Mouse (Mus musculus) liver, embryonic 14.5 days (tissue): ENCODE results near the gene Bfsp1. TPM values are rescaled to one million over a fixed set of nuclear protein-coding genes. Genes with fewer than 3 reads are reported as not detected.

Experiments used
- ATAC-seq: fragments of 200-750 bp; cut with Nextera tagmentation; 2 replicates; pipeline ENCODE4 v1.8.0; 2017; ENCODE audit warnings: moderate number of reproducible peaks, mild to moderate bottlenecking, moderate library complexity; ENCODE audit not compliant: insufficient read depth
- DNase-seq, 3 experiments: peaks; one replicate each; pipeline ENCODE4 v3.0.0-alpha.2; 2012 to 2013; ENCODE audit warnings: low read depth in 3 of 3, low spot score in 3 of 3
- H3K27ac ChIP-seq: fragments of 300-500 bp; sonication (generic); 2 replicates; pipeline ENCODE4 v1.5.1; 2014; ENCODE audit warnings: moderate library complexity, mild to moderate bottlenecking, control low read depth, inconsistent platforms
- H3K27me3 ChIP-seq: fragments of 300-500 bp; sonication (generic); 2 replicates; pipeline ENCODE4 v1.6.1; 2014; ENCODE audit warnings: mild to moderate bottlenecking, low read length, moderate library complexity; ENCODE audit not compliant: control insufficient read depth, insufficient read depth
- H3K36me3 ChIP-seq: fragments of 300-500 bp; sonication (generic); replicated peaks from 2 replicates; pipeline ENCODE4 v1.6.1; 2014; ENCODE audit warnings: low read depth; ENCODE audit not compliant: control insufficient read depth, insufficient read depth
- H3K4me1 ChIP-seq, 2 experiments: fragments of 200-500 bp in 1 of 2; fragments of 300-500 bp in 1 of 2; sonication (generic) in 1 of 2; replicated peaks; 2 replicates each; pipeline ENCODE4 v1.6.1; 2012 to 2014; ENCODE audit warnings: antibody characterized with exemption in 1 of 2, inconsistent platforms in 1 of 2, low read length in 1 of 2; ENCODE audit not compliant: control insufficient read depth in 2 of 2, insufficient read depth in 2 of 2
- H3K4me2 ChIP-seq: fragments of 300-500 bp; sonication (generic); 2 replicates; pipeline ENCODE4 v1.6.1; 2014; ENCODE audit warnings: low read depth, mild to moderate bottlenecking, control low read depth, moderate library complexity
- H3K4me3 ChIP-seq, 2 experiments: fragments of 200-500 bp in 1 of 2; fragments of 300-500 bp in 1 of 2; sonication (generic) in 1 of 2; 2 replicates each; pipeline ENCODE4 v1.5.1; 2012 to 2014; ENCODE audit warnings: low read depth in 2 of 2, low read length in 2 of 2, mild to moderate bottlenecking in 2 of 2, control low read depth in 1 of 2, inconsistent platforms in 1 of 2, moderate library complexity in 1 of 2; ENCODE audit not compliant: insufficient read depth in 1 of 2
- H3K9ac ChIP-seq: fragments of 300-500 bp; sonication (generic); replicated peaks from 2 replicates; pipeline ENCODE4 v1.6.1; 2014; ENCODE audit warnings: mild to moderate bottlenecking, control low read depth, moderate library complexity
- H3K9me3 ChIP-seq: fragments of 300-500 bp; sonication (generic); 2 replicates; pipeline ENCODE4 v1.6.1; 2016; ENCODE audit warnings: low read length, mixed read lengths; ENCODE audit not compliant: control insufficient read depth
- CTCF ChIP-seq: IDR thresholded peaks from 2 replicates; pipeline ENCODE4 v1.5.1; 2016; ENCODE audit warnings: antibody characterized with exemption, low read depth, control low read depth
- EP300 ChIP-seq: IDR thresholded peaks from 2 replicates; pipeline ENCODE4 v1.6.1; 2016; ENCODE audit warnings: antibody characterized with exemption, low read depth
- WGBS: fragments of 180-500 bp; shearing (Covaris S2); extraction: QIAGEN DNeasy Blood & Tissue Kit; methylation state at CpG from one replicate; pipeline ENCODE4 v1.1.7; 2014; ENCODE audit not compliant: insufficient replicate concordance; 5-methylcytosine and 5-hydroxymethylcytosine counted together
- polyA plus RNA-seq, 2 experiments: library from polyadenylated mRNA; depleted of rRNA in 1 of 2; stranded (reverse) in 1 of 2; unstranded in 1 of 2; fragments of >200 nt; fragmentation: Nextera tagmentation in 1 of 2; extraction: Ambion mirVana in 1 of 2; gene quantifications; 2 replicates each; pipeline versions ENCODE4 v1.2.1 to v1.2.3; 2012 to 2014

Bfsp1 gene
- polyA plus RNA-seq, 2 experiments = 0.13 to 0.22 TPM

GRCm38 (mm10) chr2:143801097-143801496 is 61.9 kb downstream of the Bfsp1 start:
- DNase-seq = no peak
- H3K27me3 ChIP-seq = no peaks in the 10 kb centered on the region
- no peaks in the 10 kb centered on the region for H3K36me3 ChIP-seq
- H3K9me3 ChIP-seq = no peaks in the 10 kb centered on the region
- H3K4me2 ChIP-seq = no peak overlapping the region
- H3K27ac ChIP-seq = no peak overlapping the region
- H3K4me3 ChIP-seq = no peak overlapping the region
- 59% methylated on average over 5 of the region's 5 CpGs for WGBS
- TF ChIP-seq CTCF = no peak
- TF ChIP-seq EP300 = no peak
- no peak overlapping the region for H3K9ac ChIP-seq
- ATAC-seq = no peak
- no peaks in the 10 kb centered on the region for H3K4me1 ChIP-seq

- Histone ChIP-seq H3K4me3 (no peak overlapping the region), H3K9ac (no peak overlapping the region), H3K36me3 (no peaks in the 10 kb centered on the region), H3K4me2 (no peak overlapping the region), H3K27ac (no peak overlapping the region), H3K4me1 (no peaks in the 10 kb centered on the region), H3K9me3 (no peaks in the 10 kb centered on the region), H3K27me3 (no peaks in the 10 kb centered on the region)
- DNase-seq (no peak), ATAC-seq (no peak)
- TF ChIP-seq EP300 (no peak), CTCF (no peak)
- WGBS = 51% methylated on average over 4 of the region's 4 CpGs
Measured at GRCm38 (mm10) chr2:143796335-143797013, 66.5 kb downstream of the Bfsp1 start.

GRCm38 (mm10) chr2:143795858-143796257 is 67.1 kb downstream of the Bfsp1 start:
- Histone ChIP-seq H3K4me1 (no peaks in the 10 kb centered on the region), H3K4me3 (no peak overlapping the region), H3K36me3 (no peaks in the 10 kb centered on the region), H3K27me3 (no peaks in the 10 kb centered on the region), H3K9me3 (no peaks in the 10 kb centered on the region), H3K9ac (no peak overlapping the region), H3K4me2 (no peak overlapping the region), H3K27ac (no peak overlapping the region)
- TF ChIP-seq EP300 (no peak), CTCF (no peak)
- ATAC-seq = no peak
- no peak for DNase-seq
- 60% methylated on average over 4 of the region's 4 CpGs for WGBS

GRCm38 (mm10) chr2:143789911-143790310 is 73.1 kb downstream of the Bfsp1 start:
- no peak overlapping the region for H3K4me3 ChIP-seq
- 65% methylated on average over 5 of the region's 5 CpGs for WGBS
- ATAC-seq = no peak

GRCm38 (mm10) chr2:143780310-143780709 is 82.7 kb downstream of the Bfsp1 start:
- Histone ChIP-seq H3K4me1 (no peaks in the 10 kb centered on the region), H3K9me3 (no peaks in the 10 kb centered on the region), H3K27me3 (no peaks in the 10 kb centered on the region), H3K9ac (no peak overlapping the region), H3K36me3 (no peaks in the 10 kb centered on the region), H3K4me3 (no peak overlapping the region), H3K27ac (no peak overlapping the region), H3K4me2 (no peak overlapping the region)
- no peak for ATAC-seq
- TF ChIP-seq EP300 (no peak), CTCF (no peak)
- no peak for DNase-seq
- 50% methylated on average over 2 of the region's 2 CpGs for WGBS

More at GRCm38 (mm10) chr2:143789911-143790310, 73.1 kb downstream of the Bfsp1 start:
- no peak overlapping the region for H3K27ac ChIP-seq
- no peaks in the 10 kb centered on the region for H3K9me3 ChIP-seq
- H3K36me3 ChIP-seq = no peaks in the 10 kb centered on the region
- TF ChIP-seq EP300 (no peak), CTCF (no peak)
- no peak overlapping the region for H3K9ac ChIP-seq
- DNase-seq = no peak
- H3K4me1 ChIP-seq = no peaks in the 10 kb centered on the region
- H3K27me3 ChIP-seq = no peaks in the 10 kb centered on the region
- H3K4me2 ChIP-seq = no peak overlapping the region

Other genes with a start within 250 kb of the Bfsp1 start
- 19.5 and 33.1 TPM in 2 replicates for gene Dstn, start 52.1 kb upstream of the Bfsp1 start, polyA plus RNA-seq (2012; rRNA removed)
- 123 and 129 TPM in 2 replicates for gene Dstn, start 52.1 kb upstream of the Bfsp1 start, polyA plus RNA-seq (2014; fragmentation: Nextera tagmentation; extraction: Ambion mirVana)
- gene Rrbp1, start 148.1 kb upstream of the Bfsp1 start, polyA plus RNA-seq (2012; rRNA removed) = 40.4 and 83.7 TPM in 2 replicates
- gene Rrbp1, start 148.1 kb upstream of the Bfsp1 start, polyA plus RNA-seq (2014; fragmentation: Nextera tagmentation; extraction: Ambion mirVana) = 39.6 and 41.2 TPM in 2 replicates
- gene Banf2, start 169.9 kb upstream of the Bfsp1 start, polyA plus RNA-seq (2012; rRNA removed) = not detected in 2 replicates
- not detected in 2 replicates for gene Banf2, start 169.9 kb upstream of the Bfsp1 start, polyA plus RNA-seq (2014; fragmentation: Nextera tagmentation; extraction: Ambion mirVana)